Mouse (Mus musculus): ENCODE measurements around the gene 4922502D21Rik.

The 4922502D21Rik gene

GRCm38 (mm10) chr6:129304180-129304579 lies 27.4 kb downstream of the 4922502D21Rik start:
- no peak for DNase-seq

- DNase-seq = no peak
Measured at GRCm38 (mm10) chr6:129288708-129289107, 42.9 kb downstream of the 4922502D21Rik start.

- peak; percentile 62 for DNase-seq
Measured at GRCm38 (mm10) chr6:129284384-129285104, 47.1 kb downstream of the 4922502D21Rik start.

- DNase-seq = no peak
Measured at GRCm38 (mm10) chr6:129283271-129283670, 48.3 kb downstream of the 4922502D21Rik start.

- DNase-seq = no peak
Measured at GRCm38 (mm10) chr6:129276483-129276882, 55.1 kb downstream of the 4922502D21Rik start.

- DNase-seq = no peak
Measured at GRCm38 (mm10) chr6:129275624-129276203, 55.9 kb downstream of the 4922502D21Rik start.

- peak; percentile 70 for DNase-seq
Measured at GRCm38 (mm10) chr6:129275220-129275619, 56.4 kb downstream of the 4922502D21Rik start, which contains the start of gene Cd69. Cd69 (minus strand) TSS chr6:129275436.

- DNase-seq = no peak
Measured at GRCm38 (mm10) chr6:129274476-129274875, 57.1 kb downstream of the 4922502D21Rik start.

- peak; percentile 41 for DNase-seq
Measured at GRCm38 (mm10) chr6:129273662-129274061, 57.9 kb downstream of the 4922502D21Rik start.

All from lung, postnatal 36 days (tissue).